Mouse (Mus musculus) adrenal gland, postnatal 25 days (tissue): Measurements from ENCODE around the gene Ccdc27. TPM values are rescaled to one million over a fixed set of nuclear protein-coding genes. Genes with fewer than 3 reads are reported as not detected.

ENCODE experiments used
- DNase-seq: peaks from one replicate; pipeline ENCODE4 v3.0.0; 2021; ENCODE audit warnings: mixed read lengths
- long read RNA-seq: library from polyadenylated mRNA; stranded (forward); transcript quantifications from one replicate; pipeline ENCODE4 v2.0.0, GENCODE M21; 2021
- total RNA-seq: library from RNA; stranded (reverse); gene quantifications from 2 replicates; pipeline ENCODE4 v1.2.3, GENCODE M21; 2021

The Ccdc27 gene
- total RNA-seq = not detected in 2 replicates
- long read RNA-seq = 0 reads

- DNase-seq = no peak
Measured at GRCm38 (mm10) chr4:154042577-154042976, at the start of gene Ccdc27. Gene Ccdc27, minus strand, starts transcription at chr4:154042677.

GRCm38 (mm10) chr4:154091356-154091755, 48.9 kb upstream of the Ccdc27 start:
- no peak for DNase-seq

- no peak for DNase-seq
Measured at GRCm38 (mm10) chr4:154089205-154089604, 46.7 kb upstream of the Ccdc27 start.

GRCm38 (mm10) chr4:154086436-154086835, 44.0 kb upstream of the Ccdc27 start:
- DNase-seq = no peak

- no peak for DNase-seq
Measured at GRCm38 (mm10) chr4:154085856-154086255, 43.4 kb upstream of the Ccdc27 start.

GRCm38 (mm10) chr4:154081974-154082373, 39.5 kb upstream of the Ccdc27 start:
- no peak for DNase-seq

- DNase-seq = no peak
Measured at GRCm38 (mm10) chr4:154081021-154081420, 38.5 kb upstream of the Ccdc27 start.

GRCm38 (mm10) chr4:154080211-154080610, 37.7 kb upstream of the Ccdc27 start:
- DNase-seq = no peak

GRCm38 (mm10) chr4:154071941-154072340, 29.5 kb upstream of the Ccdc27 start:
- no peak for DNase-seq

GRCm38 (mm10) chr4:154071521-154071920, 29.0 kb upstream of the Ccdc27 start:
- DNase-seq = no peak

GRCm38 (mm10) chr4:154070896-154071295, 28.4 kb upstream of the Ccdc27 start:
- DNase-seq = peak; percentile 27

- no peak for DNase-seq
Measured at GRCm38 (mm10) chr4:154064827-154065773, 22.6 kb upstream of the Ccdc27 start.

GRCm38 (mm10) chr4:154057696-154058095, 15.2 kb upstream of the Ccdc27 start:
- DNase-seq = no peak

GRCm38 (mm10) chr4:154056661-154057060, 14.2 kb upstream of the Ccdc27 start:
- no peak for DNase-seq

- no peak for DNase-seq
Measured at GRCm38 (mm10) chr4:154056046-154056445, 13.6 kb upstream of the Ccdc27 start.

- no peak for DNase-seq
Measured at GRCm38 (mm10) chr4:154055482-154055881, 13.0 kb upstream of the Ccdc27 start.

- DNase-seq = no peak
Measured at GRCm38 (mm10) chr4:154053065-154053464, 10.6 kb upstream of the Ccdc27 start.

- DNase-seq = no peak
Measured at GRCm38 (mm10) chr4:154051401-154051800, 8.9 kb upstream of the Ccdc27 start.

- DNase-seq = no peak
Measured at GRCm38 (mm10) chr4:154045837-154046236, 3.4 kb upstream of the Ccdc27 start.

- DNase-seq = no peak
Measured at GRCm38 (mm10) chr4:154037123-154037522, 5.4 kb downstream of the Ccdc27 start.

GRCm38 (mm10) chr4:154028646-154029045, 13.8 kb downstream of the Ccdc27 start:
- no peak for DNase-seq

GRCm38 (mm10) chr4:154028066-154028465, 14.4 kb downstream of the Ccdc27 start:
- no peak for DNase-seq

GRCm38 (mm10) chr4:154026441-154026761, 16.1 kb downstream of the Ccdc27 start:
- no peak for DNase-seq
